Mouse (Mus musculus): ENCODE results near the gene Pla2g4d. TPM values are rescaled to one million over a fixed set of nuclear protein-coding genes. Genes with fewer than 3 reads are reported as not detected.
"Not testable (repeated sequence)": the region's sequence is repeated elsewhere in the genome, so short reads cannot be mapped to it uniquely, and the experiment has no call there.

Pla2g4d gene
- polyA plus RNA-seq, 1 experiment from 2014 or later = not detected

GRCm38 (mm10) chr2:120252644-120253043 lies 36.4 kb downstream of the Pla2g4d start:
- Histone ChIP-seq H3K4me1 (replicated peaks) (no peaks in the 10 kb centered on the region), H3K4me3 (no peak overlapping the region), H3K4me2 (no peak overlapping the region), H3K27ac (no peak overlapping the region), H3K27me3 (no peaks in the 10 kb centered on the region), H3K36me3 (no peaks in the 10 kb centered on the region), H3K9ac (no peak overlapping the region), H3K9me3 (no peaks in the 10 kb centered on the region)
- ATAC-seq (ENCODE audit: low FRiP score) = no peak
- WGBS = 90% methylated on average over 6 of the region's 6 CpGs

GRCm38 (mm10) chr2:120245421-120246016 lies 43.5 kb downstream of the Pla2g4d start:
- Histone ChIP-seq H3K9ac (peak overlapping the region; percentile 66), H3K9me3 (no peaks in the 10 kb centered on the region), H3K27me3 (peaks cover 13% of the 10 kb centered on the region), H3K4me2 (peak overlapping the region; percentile 61), H3K4me3 (peak overlapping the region; percentile 45), H3K36me3 (no peaks in the 10 kb centered on the region), H3K4me1 (replicated peaks) (0 out of 2 replicates have a peak, but pooled peaks cover 4% of the 10 kb centered on the region), H3K27ac (peak overlapping the region; percentile 63)
- ATAC-seq (ENCODE audit: low FRiP score) = peak; percentile 76
- 12% methylated on average over 9 of the region's 9 CpGs for WGBS

- peak within 1 kb of the TSS; percentile 45 for H3K4me3 ChIP-seq
- H3K4me2 ChIP-seq = peak within 1 kb of the TSS; percentile 61
- ATAC-seq (ENCODE audit: low FRiP score) = peak; percentile 89
- WGBS = 6% methylated on average over 27 of the region's 27 CpGs
- H3K9ac ChIP-seq = peak within 1 kb of the TSS; percentile 66
- H3K27ac ChIP-seq = peak within 1 kb of the TSS; percentile 63
- no peaks in the 10 kb centered on the region for H3K36me3 ChIP-seq
- H3K4me1 ChIP-seq (replicated peaks) = 0 out of 2 replicates have a peak, but pooled peaks cover 4% of the 10 kb centered on the region
- H3K27me3 ChIP-seq = peaks cover 13% of the 10 kb centered on the region
- H3K9me3 ChIP-seq = no peaks in the 10 kb centered on the region
Observed at GRCm38 (mm10) chr2:120244679-120245420, 44.1 kb downstream of the Pla2g4d start, which contains the start of gene Pla2g4e. TSS of gene Pla2g4e (minus strand) at chr2:120245335.

GRCm38 (mm10) chr2:120243995-120244394 lies 45.0 kb downstream of the Pla2g4d start:
- H3K4me2 ChIP-seq = peak overlapping the region; percentile 61; the same call in 1 of the 2 replicates
- no peak for ATAC-seq (ENCODE audit: low FRiP score)
- 87% methylated on average over 2 of the region's 2 CpGs for WGBS
- H3K4me1 ChIP-seq (replicated peaks) = 0 out of 2 replicates have a peak, but pooled peaks cover 4% of the 10 kb centered on the region
- peak overlapping the region; percentile 45; the same call in 1 of the 2 replicates for H3K4me3 ChIP-seq
- H3K9ac ChIP-seq = no peak overlapping the region
- H3K27ac ChIP-seq = no peak overlapping the region
- H3K36me3 ChIP-seq = no peaks in the 10 kb centered on the region
- H3K27me3 ChIP-seq = peaks cover 13% of the 10 kb centered on the region
- H3K9me3 ChIP-seq = no peaks in the 10 kb centered on the region

- H3K27me3 ChIP-seq = peaks cover 13% of the 10 kb centered on the region
- H3K9ac ChIP-seq = no peak overlapping the region
- no peaks in the 10 kb centered on the region for H3K9me3 ChIP-seq
- H3K36me3 ChIP-seq = no peaks in the 10 kb centered on the region
- no peak overlapping the region; the same call in 1 of the 2 replicates for H3K4me3 ChIP-seq
- 0 out of 2 replicates have a peak, but pooled peaks cover 4% of the 10 kb centered on the region for H3K4me1 ChIP-seq (replicated peaks)
- no peak overlapping the region for H3K4me2 ChIP-seq
- H3K27ac ChIP-seq = no peak overlapping the region
- 0 out of 2 replicates have a peak, but pooled peaks have one; percentile 43 for ATAC-seq (ENCODE audit: low FRiP score)
- WGBS = 81% methylated on average over 5 of the region's 5 CpGs
Observed at GRCm38 (mm10) chr2:120242791-120243467, 46.1 kb downstream of the Pla2g4d start.

GRCm38 (mm10) chr2:120238733-120239132 lies 50.3 kb downstream of the Pla2g4d start:
- WGBS = 87% methylated on average over 9 of the region's 9 CpGs
- H3K36me3 ChIP-seq; H3K27ac ChIP-seq; H3K4me3 ChIP-seq; H3K4me1 ChIP-seq (replicated peaks); H3K9me3 ChIP-seq; H3K4me2 ChIP-seq; H3K27me3 ChIP-seq; H3K9ac ChIP-seq; ATAC-seq (ENCODE audit: low FRiP score): not testable (repeated sequence)

- no peak for ATAC-seq (ENCODE audit: low FRiP score)
- Histone ChIP-seq H3K36me3 (no peaks in the 10 kb centered on the region), H3K9ac (no peak overlapping the region), H3K27me3 (no peaks in the 10 kb centered on the region), H3K4me2 (no peak overlapping the region), H3K27ac (no peak overlapping the region), H3K4me3 (no peak overlapping the region), H3K4me1 (replicated peaks) (no peaks in the 10 kb centered on the region), H3K9me3 (no peaks in the 10 kb centered on the region)
- WGBS = 79% methylated on average over 5 of the region's 5 CpGs
Observed at GRCm38 (mm10) chr2:120237784-120238183, 51.2 kb downstream of the Pla2g4d start.

- H3K9ac ChIP-seq = no peak overlapping the region
Observed at GRCm38 (mm10) chr2:120235947-120236640, 52.9 kb downstream of the Pla2g4d start.

GRCm38 (mm10) chr2:120235381-120235780 lies 53.6 kb downstream of the Pla2g4d start:
- H3K4me1 ChIP-seq (replicated peaks) = no peaks in the 10 kb centered on the region
- H3K9ac ChIP-seq = no peak overlapping the region
- H3K4me3 ChIP-seq = no peak overlapping the region
- no peaks in the 10 kb centered on the region for H3K36me3 ChIP-seq
- no peaks in the 10 kb centered on the region for H3K9me3 ChIP-seq
- no peak for ATAC-seq (ENCODE audit: low FRiP score)
- WGBS = 79% methylated on average over 3 of the region's 3 CpGs
- no peaks in the 10 kb centered on the region for H3K27me3 ChIP-seq
- no peak overlapping the region for H3K27ac ChIP-seq
- H3K4me2 ChIP-seq = no peak overlapping the region

More at GRCm38 (mm10) chr2:120235947-120236640, 52.9 kb downstream of the Pla2g4d start:
- Histone ChIP-seq H3K4me3 (no peak overlapping the region), H3K27ac (no peak overlapping the region), H3K27me3 (no peaks in the 10 kb centered on the region), H3K4me2 (no peak overlapping the region), H3K4me1 (replicated peaks) (no peaks in the 10 kb centered on the region), H3K36me3 (no peaks in the 10 kb centered on the region), H3K9me3 (no peaks in the 10 kb centered on the region)
- ATAC-seq (ENCODE audit: low FRiP score) = no peak
- 97% methylated on average over 3 of the region's 3 CpGs for WGBS

GRCm38 (mm10) chr2:120231642-120232041 lies 57.4 kb downstream of the Pla2g4d start:
- no peaks in the 10 kb centered on the region for H3K4me1 ChIP-seq (replicated peaks)
- no peak overlapping the region for H3K27ac ChIP-seq
- no peak for ATAC-seq (ENCODE audit: low FRiP score)
- H3K36me3 ChIP-seq = no peaks in the 10 kb centered on the region
- H3K9ac ChIP-seq = no peak overlapping the region
- no peaks in the 10 kb centered on the region for H3K9me3 ChIP-seq
- no peak overlapping the region for H3K4me2 ChIP-seq
- H3K27me3 ChIP-seq = no peaks in the 10 kb centered on the region
- 75% methylated on average over 3 of the region's 3 CpGs for WGBS
- no peak overlapping the region for H3K4me3 ChIP-seq
